Mouse (Mus musculus) T-helper 17 cell (primary cell): ENCODE data around the gene Selenof.

Experiments
- in situ Hi-C, 2 experiments: fragments of 300-600 bp; cut with MboI, MseI; formaldehyde crosslinking; loops; 1 replicate in 1 of 2; 2 replicates in 1 of 2; pipeline ENCODE4 v1.15.1; 2025; ENCODE audit warnings: high pct_unique_total_duplicates in 2 of 2

Selenof gene

GRCm38 (mm10) chr3:144570047-144570815 lies at the start of gene Selenof, which contains the start of gene Hs2st1:
Gene Selenof, plus strand, starts transcription at chr3:144570304.
Gene Hs2st1, minus strand, starts transcription at chr3:144570181.
- in situ Hi-C loops: loop anchor here (10.0 to 25.0 kb wide), 4 partner anchors 1042 to 1942 kb away; partner anchors contain the start of genes Bcl10 (in 1 of the 2), Pkn2 (in 1 of the 2) and Rpf1 (in 1 of the 2)

DNA sequence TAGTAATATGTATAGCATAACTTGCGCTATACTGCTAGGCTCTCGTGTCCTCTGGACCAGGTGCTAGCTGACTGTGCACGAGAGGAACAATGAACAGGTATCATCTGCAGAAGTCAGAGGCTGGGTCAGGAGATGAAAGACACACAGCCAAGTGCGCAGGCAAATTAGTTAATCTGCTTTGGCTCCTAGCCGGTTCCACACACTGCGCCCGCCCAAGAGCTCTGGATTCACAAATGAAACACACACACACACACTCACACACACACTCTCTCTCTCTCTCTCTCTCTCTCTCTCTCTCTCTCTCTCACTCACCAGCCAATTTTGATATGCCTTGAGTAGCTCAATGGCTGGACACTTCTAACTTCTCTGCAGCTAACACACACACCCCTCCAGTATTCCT lies 42.2 kb upstream of the Selenof start:
- in situ Hi-C loops: no loop called here

DNA sequence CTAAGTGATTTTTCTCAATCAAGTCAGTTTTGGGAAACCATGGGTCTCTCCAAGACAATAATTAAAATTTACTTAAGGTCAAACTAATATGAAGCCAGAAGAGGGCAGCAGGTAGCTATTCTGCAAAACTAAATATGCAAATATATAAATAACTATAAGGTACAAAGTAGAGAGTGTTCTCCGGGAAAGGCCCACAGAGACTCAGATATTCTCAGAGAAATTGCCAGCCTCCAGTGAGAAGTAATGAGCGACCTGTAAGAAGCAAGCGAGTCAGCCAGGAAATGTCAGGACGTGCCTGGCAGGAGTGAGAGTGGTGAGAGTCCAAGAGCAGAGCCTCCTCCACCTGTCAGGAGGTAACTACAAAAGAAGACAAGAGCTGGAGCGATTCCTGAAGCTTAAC lies 39.1 kb upstream of the Selenof start:
- in situ Hi-C loops: no loop called here

- in situ Hi-C loops: no loop called here
Measured at GRCm38 (mm10) chr3:144535056-144535455, 35.0 kb upstream of the Selenof start.

DNA sequence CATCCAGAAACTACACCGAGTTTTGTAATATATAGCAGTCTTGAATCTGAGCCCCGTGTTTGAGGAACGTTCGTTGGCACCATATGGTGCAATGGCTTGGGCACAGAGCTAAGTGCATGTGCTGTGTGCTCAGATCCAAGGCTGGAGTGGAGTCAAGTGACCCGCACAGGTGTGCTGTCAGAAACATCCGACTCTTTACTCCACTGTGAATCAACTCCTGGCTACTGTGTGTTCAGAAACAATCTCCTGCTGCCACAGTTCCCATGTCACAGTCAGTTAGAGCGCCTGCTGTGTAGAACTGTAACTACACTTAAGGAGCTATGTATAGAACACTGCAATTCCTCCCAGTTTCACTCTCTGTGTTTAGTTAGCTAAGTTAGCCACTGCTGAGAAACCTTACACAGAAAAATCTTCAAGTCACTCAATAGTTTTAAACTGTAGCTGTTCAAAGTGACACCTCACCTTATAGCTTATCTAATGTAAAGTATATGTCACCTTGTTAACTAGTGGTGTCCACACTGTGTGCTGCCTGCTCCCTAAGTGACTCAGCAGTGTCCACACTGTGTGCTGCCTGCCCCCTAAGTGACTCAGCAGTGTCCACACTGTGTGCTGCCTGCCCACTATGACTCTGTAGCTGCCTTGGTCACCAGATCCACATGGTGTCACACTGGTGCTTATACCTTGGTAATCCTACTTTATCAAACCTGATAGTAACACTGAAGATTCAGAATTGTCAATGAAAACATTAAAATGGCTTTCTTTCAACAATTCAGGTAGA lies 32.8 kb upstream of the Selenof start:
- in situ Hi-C loops: no loop called here

DNA sequence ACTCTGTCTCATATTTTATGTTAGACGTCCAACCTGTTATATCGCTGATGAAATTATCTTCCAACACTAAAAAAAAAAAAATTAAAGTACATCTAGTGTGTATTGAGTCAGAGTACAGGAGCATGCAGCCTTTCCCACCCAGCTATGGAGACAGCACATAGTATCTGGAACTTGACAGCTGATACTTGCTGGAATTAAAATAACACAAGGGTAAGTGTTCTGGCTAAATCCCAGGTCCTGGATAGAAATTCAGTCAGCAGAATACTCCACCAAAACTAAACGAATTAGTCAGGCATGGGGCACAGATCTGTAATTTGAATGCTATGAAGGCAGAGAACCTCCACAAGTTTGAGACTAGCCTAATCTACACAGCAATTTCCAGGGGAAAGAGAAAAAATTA lies 31.1 kb upstream of the Selenof start:
- in situ Hi-C loops: no loop called here

DNA sequence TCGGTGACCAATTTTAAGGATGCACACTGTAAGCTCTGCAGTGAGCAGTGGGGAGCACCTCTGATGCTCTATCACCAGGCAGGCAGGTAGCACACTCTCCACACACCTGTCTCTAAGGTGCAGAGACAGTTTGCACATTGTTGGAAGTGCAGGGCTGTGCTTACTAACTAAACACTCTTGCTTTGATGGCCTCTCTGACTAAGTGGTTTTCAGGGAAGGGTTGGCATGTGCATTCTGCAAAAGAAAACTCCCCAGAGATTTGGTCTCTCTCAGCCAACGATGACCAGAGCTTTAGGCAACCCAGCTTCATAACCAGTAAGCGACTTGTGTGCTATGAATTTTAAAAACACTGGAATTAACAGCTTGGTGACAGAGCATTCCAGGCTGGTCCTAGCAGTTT lies 29.3 kb upstream of the Selenof start:
- in situ Hi-C loops: no loop called here

GRCm38 (mm10) chr3:144541906-144542438 lies 28.1 kb upstream of the Selenof start:
- in situ Hi-C loops: no loop called here

- in situ Hi-C loops: no loop called here
Measured at GRCm38 (mm10) chr3:144545152-144545551, 25.0 kb upstream of the Selenof start.

- in situ Hi-C loops: no loop called here
Measured at GRCm38 (mm10) chr3:144545832-144546231, 24.3 kb upstream of the Selenof start.

- in situ Hi-C loops: no loop called here
Measured at GRCm38 (mm10) chr3:144546490-144546889, 23.6 kb upstream of the Selenof start.

DNA sequence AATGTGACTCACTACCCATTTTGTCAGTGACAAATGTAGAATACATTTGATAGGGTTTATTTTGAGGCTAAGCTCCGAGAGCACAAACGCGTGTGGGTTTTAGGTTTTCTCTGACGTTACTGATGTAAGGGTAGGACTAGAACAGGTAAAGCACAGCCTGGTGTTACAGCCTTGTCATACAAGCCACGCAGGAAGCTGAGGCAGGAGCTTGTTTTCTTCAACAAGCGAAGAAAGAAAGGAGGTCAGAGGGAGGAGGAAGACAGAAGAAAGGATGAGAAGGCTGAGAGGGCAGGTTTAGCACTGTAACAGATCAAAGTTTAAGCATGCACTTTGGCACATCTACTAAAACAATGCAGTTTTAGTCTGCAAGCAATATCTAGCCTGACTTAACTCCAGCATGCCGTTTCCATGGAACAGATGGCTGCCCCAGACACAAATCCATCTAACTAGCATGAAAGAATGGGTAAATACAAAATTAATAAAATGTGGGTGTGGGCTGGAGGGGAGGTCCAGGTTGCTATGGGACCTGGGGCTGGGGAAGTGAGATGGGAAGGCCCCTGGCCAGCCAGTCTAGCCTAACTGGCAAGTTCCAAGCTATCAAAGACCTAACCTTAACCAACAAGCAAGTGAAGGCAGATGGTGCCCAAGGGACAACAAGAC lies 21.8 kb upstream of the Selenof start:
- in situ Hi-C loops: no loop called here

GRCm38 (mm10) chr3:144550036-144550435 lies 20.1 kb upstream of the Selenof start:
- in situ Hi-C loops: loop anchor here in 1 of 2 experiments (25.0 kb wide), 3 partner anchors 1062 to 1962 kb away; partner anchors contain the start of genes Pkn2 and Rpf1

DNA sequence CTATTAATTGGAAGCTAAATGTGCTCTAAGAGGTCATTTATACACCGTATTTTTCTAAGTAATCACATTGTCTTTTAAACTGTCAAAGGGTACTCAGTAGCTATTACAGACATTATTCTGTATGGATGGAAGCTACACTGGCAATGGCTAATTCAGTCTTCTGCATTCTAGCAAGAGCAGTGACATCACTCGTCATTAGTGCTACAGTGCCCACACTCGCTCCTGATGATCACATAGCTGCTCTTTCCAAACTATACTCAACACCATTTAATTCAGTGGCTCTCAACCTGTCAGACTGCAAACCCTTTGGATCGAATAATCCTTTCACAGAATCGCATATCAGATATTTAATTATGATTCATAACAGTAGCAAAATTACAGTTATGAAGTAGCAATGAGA lies 19.4 kb upstream of the Selenof start:
- in situ Hi-C loops: loop anchor here in 1 of 2 experiments (25.0 kb wide), 3 partner anchors 1062 to 1962 kb away; partner anchors contain the start of genes Pkn2 and Rpf1

GRCm38 (mm10) chr3:144551416-144551815 lies 18.7 kb upstream of the Selenof start:
- in situ Hi-C loops: loop anchor here in 1 of 2 experiments (25.0 kb wide), 3 partner anchors 1061 to 1961 kb away; partner anchors contain the start of genes Pkn2 and Rpf1

GRCm38 (mm10) chr3:144553942-144554341 lies 16.2 kb upstream of the Selenof start:
- in situ Hi-C loops: loop anchor here in 1 of 2 experiments (25.0 kb wide), 3 partner anchors 1058 to 1958 kb away; partner anchors contain the start of genes Pkn2 and Rpf1

DNA sequence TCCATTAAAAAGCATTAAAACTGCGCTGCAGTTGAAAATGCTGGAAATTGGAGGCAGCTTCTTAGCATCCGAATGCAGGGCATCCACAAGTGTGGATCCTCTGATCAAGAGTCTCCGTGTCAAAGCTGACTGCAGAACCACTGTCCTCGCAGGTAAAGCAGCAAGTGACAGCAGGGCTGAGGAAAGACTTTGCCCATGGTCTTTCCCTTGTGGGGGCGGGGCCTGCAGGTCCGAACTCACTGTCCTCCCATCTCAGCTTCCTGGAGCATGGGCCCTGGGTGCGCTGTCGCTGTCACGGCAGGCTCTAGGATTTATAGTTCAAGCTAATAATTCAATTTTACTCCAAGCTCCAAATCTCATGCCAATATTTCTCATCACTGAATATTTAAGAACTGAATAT lies 15.6 kb upstream of the Selenof start:
- in situ Hi-C loops: loop anchor here in 1 of 2 experiments (25.0 kb wide), 3 partner anchors 1058 to 1958 kb away; partner anchors contain the start of genes Pkn2 and Rpf1

DNA sequence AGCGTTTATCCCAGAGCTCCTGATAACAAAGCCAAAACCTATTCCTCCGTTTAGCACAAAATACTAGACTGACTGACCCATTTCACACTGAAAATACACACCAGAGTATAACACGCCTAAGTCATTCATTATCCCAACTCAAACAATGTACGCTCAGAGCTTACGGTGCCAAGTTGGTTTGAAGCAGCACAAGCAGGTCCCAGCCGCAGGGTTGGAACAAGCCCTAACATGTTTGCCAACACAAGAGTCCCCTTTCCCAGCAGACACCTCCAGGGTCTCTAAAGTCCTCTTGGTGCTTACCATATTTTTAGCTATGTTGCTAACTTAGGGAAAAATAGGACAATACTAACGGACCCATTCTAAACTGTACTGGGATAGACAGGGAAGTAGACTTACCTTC lies 15.0 kb upstream of the Selenof start:
- in situ Hi-C loops: loop anchor here in 1 of 2 experiments (5.0 to 25.0 kb wide), 4 partner anchors 68 to 1957 kb away; partner anchors contain the start of genes Pkn2 and Rpf1

- in situ Hi-C loops: loop anchor here in 1 of 2 experiments (5.0 to 25.0 kb wide), 4 partner anchors 69 to 1956 kb away; partner anchors contain the start of genes Pkn2 and Rpf1
Measured at GRCm38 (mm10) chr3:144556625-144557324, 13.3 kb upstream of the Selenof start.

GRCm38 (mm10) chr3:144558274-144558673 lies 11.8 kb upstream of the Selenof start:
- in situ Hi-C loops: loop anchor here in 1 of 2 experiments (5.0 to 25.0 kb wide), 4 partner anchors 71 to 1954 kb away; partner anchors contain the start of genes Pkn2 and Rpf1
